15 mouse cellular contexts compared by ENCODE assay signal in genomic region chr13:64267151-64267550, GRCm38 (mm10). TPM values are rescaled to one million over a fixed set of nuclear protein-coding genes. Genes with fewer than 3 reads are reported as not detected.
DNase-seq lines count a peak whose midpoint lies in the region; ATAC-seq and TF ChIP-seq lines count a peak whose summit lies in the region.
"Had no signal": no experiment of that assay in that cellular context is flagged by ENCODE, and none has a peak within 500 bp of the region (broad histone marks: within the 10 kb centered on the region; RNA-seq: fewer than 3 reads in every experiment).

No protein-coding gene starts in this region.

- no peak overlapping the region for H3K27ac ChIP-seq in kidney, postnatal 0 days
- no peak overlapping the region for H3K27ac ChIP-seq in midbrain, embryonic 12.5 days (replicated peaks)
- H3K27ac ChIP-seq: hindbrain, embryonic 13.5 days had no signal

- no peak overlapping the region for H3K9ac ChIP-seq in kidney, postnatal 0 days (ENCODE audit: low read depth, low read length)
- H3K9ac ChIP-seq in midbrain, embryonic 12.5 days (replicated peaks), result no peak overlapping the region
- H3K9ac ChIP-seq: hindbrain, embryonic 13.5 days had no signal

- DNase-seq in gastrocnemius, adult 18-20 months (ENCODE audit: low spot score), result peak; percentile 63
- DNase-seq in gastrocnemius, postnatal 36 days, result no peak
- DNase-seq in kidney, postnatal 0 days (ENCODE audit: low spot score), result no peak
- no peak for DNase-seq in kidney, postnatal 14 days
- peak; percentile 56 for DNase-seq in adrenal gland, postnatal 25 days
- no peak for DNase-seq in spleen, adult 18-20 months
- no peak for DNase-seq in thymus, postnatal 36 days
- DNase-seq: cerebellum, adult 11-12 months; right cerebral cortex, postnatal 14 days; thymus, adult 18-20 months had no signal

- peak; percentile 46; the same call in 1 of the 2 replicates for ATAC-seq in kidney, postnatal 0 days (replicated peaks; ENCODE audit: low FRiP score, low read depth)
- ATAC-seq in midbrain, embryonic 12.5 days (ENCODE audit: low FRiP score, low read depth), result peak; percentile 62; the same call in 1 of the 2 replicates
- ATAC-seq: CD4-positive, CD25-positive, alpha-beta regulatory T cell, adult 4 months had no signal

- H3K4me2 ChIP-seq in kidney, postnatal 0 days (ENCODE audit: low read length), result no peak overlapping the region
- H3K4me2 ChIP-seq in midbrain, embryonic 12.5 days (replicated peaks), result no peak overlapping the region
- H3K4me2 ChIP-seq: hindbrain, embryonic 13.5 days; liver, embryonic 11.5 days had no signal

- intact Hi-C loops in gastrocnemius, postnatal 36 days (cut with DNase I), result no loop called here

- no peak for TF ChIP-seq CTCF in kidney, postnatal 0 days (IDR thresholded peaks at IDR 0.05; ENCODE audit: low read depth)

- 15% methylated on average over 9 of the region's 9 CpGs for WGBS in kidney, postnatal 0 days
- WGBS in midbrain, embryonic 12.5 days, result 18% methylated on average over 9 of the region's 9 CpGs

- H3K36me3 ChIP-seq in kidney, postnatal 0 days (ENCODE audit: insufficient read depth, low read length), result no peaks in the 10 kb centered on the region
- no peaks in the 10 kb centered on the region for H3K36me3 ChIP-seq in midbrain, embryonic 12.5 days
- H3K36me3 ChIP-seq: hindbrain, embryonic 13.5 days had no signal

- no peaks in the 10 kb centered on the region for H3K27me3 ChIP-seq in kidney, postnatal 0 days (ENCODE audit: insufficient read depth, low read length)
- no peaks in the 10 kb centered on the region for H3K27me3 ChIP-seq in midbrain, embryonic 12.5 days
- H3K27me3 ChIP-seq: hindbrain, embryonic 13.5 days had no signal

- no peak overlapping the region for H3K4me3 ChIP-seq in kidney, postnatal 0 days (replicated peaks; ENCODE audit: low read depth, low read length)
- no peak overlapping the region for H3K4me3 ChIP-seq in midbrain, embryonic 12.5 days
- H3K4me3 ChIP-seq: hindbrain, embryonic 13.5 days; myocyte had no signal

- no peaks in the 10 kb centered on the region for H3K9me3 ChIP-seq in kidney, postnatal 0 days (replicated peaks; ENCODE audit: low read length)
- no peaks in the 10 kb centered on the region for H3K9me3 ChIP-seq in midbrain, embryonic 12.5 days
- H3K9me3 ChIP-seq: hindbrain, embryonic 13.5 days had no signal

- no peaks in the 10 kb centered on the region for H3K4me1 ChIP-seq in kidney, postnatal 0 days (replicated peaks; ENCODE audit: insufficient read depth, low read length)
- no peaks in the 10 kb centered on the region for H3K4me1 ChIP-seq in midbrain, embryonic 12.5 days

RNA-seq across cellular contexts. Expression of gene Cdc14b, which starts 7.9 kb away (rescaled TPM):
- 1 to 10 TPM; 5.9 to 7.5 TPM for total RNA-seq in gastrocnemius, adult 18-20 months (2021)
- 1 to 10 TPM; 4.1 to 5.2 TPM for total RNA-seq in gastrocnemius, postnatal 36 days (2021)
- polyA plus RNA-seq in kidney, postnatal 0 days (2015; fragmentation: Nextera tagmentation; extraction: Ambion mirVana), result 7.3 and 8.5 TPM in 2 replicates
- total RNA-seq in adrenal gland, postnatal 25 days (2021), result 9.7 and 10.2 TPM in 2 replicates
- polyA plus RNA-seq in midbrain, embryonic 12.5 days (2016; fragmentation: Nextera tagmentation; extraction: Ambion mirVana), result 6.7 and 9.1 TPM in 2 replicates

RNA-seq across cellular contexts. Expression of gene Aaed1, which starts 45.4 kb away (rescaled TPM):
- 10 to 100 TPM; 47.3 to 51.5 TPM for total RNA-seq in gastrocnemius, adult 18-20 months (2021)
- 10 to 100 TPM; 34.5 to 42.6 TPM for total RNA-seq in gastrocnemius, postnatal 36 days (2021)
- 53.9 and 56.2 TPM in 2 replicates for polyA plus RNA-seq in kidney, postnatal 0 days (2015; fragmentation: Nextera tagmentation; extraction: Ambion mirVana)
- 47.8 and 54.8 TPM in 2 replicates for total RNA-seq in adrenal gland, postnatal 25 days (2021)
- 16.4 and 19.2 TPM in 2 replicates for polyA plus RNA-seq in midbrain, embryonic 12.5 days (2016; fragmentation: Nextera tagmentation; extraction: Ambion mirVana)

Comparison
In these comparisons a context has a peak if more than half of its experiments do, and no peak if none do; other contexts are left out.
1. DNase-seq: peak in gastrocnemius, adult 18-20 months (single experiment) and adrenal gland, postnatal 25 days (single experiment); none in gastrocnemius, postnatal 36 days (0 of 2), kidney, postnatal 0 days (single experiment), kidney, postnatal 14 days (single experiment), spleen, adult 18-20 months (0 of 2) and thymus, postnatal 36 days (0 of 2).